Mouse (Mus musculus) heart, embryonic 16.5 days (tissue): ENCODE measurements around the gene Acyp2. TPM values are rescaled to one million over a fixed set of nuclear protein-coding genes. Genes with fewer than 3 reads are reported as not detected.

Source experiments
- ATAC-seq: fragments of 200-750 bp; cut with Nextera tagmentation; replicated peaks from 2 replicates; pipeline ENCODE4 v1.8.0; 2017; ENCODE audit warnings: moderate number of reproducible peaks; ENCODE audit not compliant: insufficient read depth, low FRiP score; ENCODE audit errors: extremely low read depth
- H3K27ac ChIP-seq: fragments of 300-500 bp; sonication (generic); 2 replicates; pipeline ENCODE4 v1.5.1; 2014; ENCODE audit warnings: mild to moderate bottlenecking, low read length, control low read depth, moderate library complexity
- H3K27me3 ChIP-seq: fragments of 300-500 bp; sonication (generic); 2 replicates; pipeline ENCODE4 v1.6.1; 2014; ENCODE audit warnings: low read length, mixed read lengths; ENCODE audit not compliant: control insufficient read depth, insufficient read depth
- H3K36me3 ChIP-seq: fragments of 300-500 bp; sonication (generic); 2 replicates; pipeline ENCODE4 v1.6.1; 2014; ENCODE audit not compliant: control insufficient read depth, insufficient read depth
- H3K4me1 ChIP-seq: fragments of 300-500 bp; sonication (generic); 2 replicates; pipeline ENCODE4 v1.6.1; 2014; ENCODE audit warnings: low read length, mixed read lengths; ENCODE audit not compliant: control insufficient read depth, insufficient read depth
- H3K4me2 ChIP-seq: fragments of 300-500 bp; sonication (generic); 2 replicates; pipeline ENCODE4 v1.6.1; 2014; ENCODE audit warnings: low read depth, mild to moderate bottlenecking, control low read depth, low read length
- H3K4me3 ChIP-seq: fragments of 300-500 bp; sonication (generic); 2 replicates; pipeline ENCODE4 v1.5.1; 2014; ENCODE audit warnings: mild to moderate bottlenecking, control low read depth, low read length
- H3K9ac ChIP-seq: fragments of 300-500 bp; sonication (generic); 2 replicates; pipeline ENCODE4 v1.6.1; 2014; ENCODE audit warnings: low read length, control low read depth
- H3K9me3 ChIP-seq: fragments of 300-500 bp; sonication (generic); replicated peaks from 2 replicates; pipeline ENCODE4 v1.6.1; 2016; ENCODE audit warnings: low read length; ENCODE audit not compliant: control insufficient read depth
- WGBS: fragments of 180-500 bp; shearing (Covaris S2); extraction: QIAGEN DNeasy Blood & Tissue Kit; methylation state at CpG from one replicate; pipeline ENCODE4 v1.1.7; 2014; 5-methylcytosine and 5-hydroxymethylcytosine counted together
- polyA plus RNA-seq: library from polyadenylated mRNA; unstranded; fragments of >200 nt; fragmentation: Nextera tagmentation; extraction: Ambion mirVana; gene quantifications from 2 replicates; pipeline ENCODE4 v1.2.1, GENCODE M21; 2015

Gene Acyp2
- polyA plus RNA-seq, 1 experiment from 2014 or later: 35.9 TPM

DNA sequence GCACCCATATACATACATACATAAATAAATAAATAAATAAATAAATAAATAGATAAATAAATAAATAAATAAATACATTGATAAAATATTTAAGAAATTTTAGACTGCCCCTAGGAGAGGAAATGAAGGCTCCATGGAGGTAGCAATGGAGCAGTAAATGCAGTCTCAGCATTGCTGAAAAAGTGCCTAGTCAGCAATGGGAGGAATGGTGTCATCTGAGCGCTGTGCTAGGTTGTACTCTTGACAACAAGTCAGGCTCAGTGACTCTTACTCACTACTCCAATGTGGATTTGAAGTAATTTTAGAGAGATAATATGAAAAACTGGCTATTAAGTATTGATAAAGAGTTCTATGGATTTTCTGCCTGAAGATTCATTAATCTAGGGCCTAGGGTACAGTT is 40.1 kb downstream of the Acyp2 start:
- H3K9me3 ChIP-seq: no peaks in the 10 kb centered on the region
- no peak overlapping the region for H3K4me3 ChIP-seq
- no peak overlapping the region for H3K27ac ChIP-seq
- no peaks in the 10 kb centered on the region for H3K36me3 ChIP-seq
- WGBS: 100% methylated on average over 1 of the region's 1 CpGs
- no peak overlapping the region for H3K9ac ChIP-seq
- no peak overlapping the region for H3K4me2 ChIP-seq
- no peaks in the 10 kb centered on the region for H3K27me3 ChIP-seq
- no peaks in the 10 kb centered on the region for H3K4me1 ChIP-seq
- no peak for ATAC-seq

DNA sequence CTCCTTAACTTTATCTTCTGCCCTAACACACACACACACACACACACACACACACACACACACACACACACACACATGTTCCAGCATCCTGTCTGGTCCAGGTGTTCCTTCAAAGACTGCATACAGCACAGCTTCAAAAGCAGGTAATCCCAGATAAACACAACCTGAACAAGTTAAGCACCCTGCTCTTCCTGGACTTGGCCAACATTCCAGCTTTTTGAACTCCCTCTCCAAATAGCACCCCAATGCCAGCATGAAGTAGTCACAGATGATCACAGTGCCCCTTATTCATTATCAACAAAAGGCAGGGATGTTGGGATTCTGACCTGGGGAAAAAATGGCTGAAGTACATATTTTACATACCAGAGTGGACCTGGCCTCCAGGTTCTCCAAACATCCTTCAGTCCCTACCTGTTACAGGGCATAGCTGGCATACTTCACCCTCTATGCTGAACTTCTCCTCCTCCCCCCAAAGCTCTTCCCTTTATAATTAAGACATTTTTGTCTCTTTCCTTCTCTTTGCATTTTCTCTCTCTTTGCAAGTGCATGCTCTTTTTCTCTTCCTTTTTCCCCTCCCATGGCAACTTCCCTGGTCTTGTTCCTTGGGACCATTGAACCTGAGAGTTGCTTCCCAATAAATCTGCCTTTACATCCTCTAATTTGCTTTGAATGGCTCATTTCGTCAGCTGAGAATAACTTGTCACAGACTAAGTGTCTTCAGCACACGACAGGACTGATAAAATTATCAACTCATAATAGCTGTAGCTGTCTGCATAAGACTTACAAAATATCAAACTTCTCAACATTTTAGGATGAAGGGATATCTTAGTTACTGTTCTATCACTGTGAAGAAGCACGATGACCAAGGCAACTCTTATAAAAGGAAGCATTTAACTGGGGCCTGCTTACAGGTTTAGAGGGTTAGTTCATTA is 41.5 kb downstream of the Acyp2 start:
- H3K27ac ChIP-seq: no peak overlapping the region
- no peak overlapping the region for H3K4me2 ChIP-seq
- ATAC-seq: no peak
- no peak overlapping the region for H3K9ac ChIP-seq
- H3K4me1 ChIP-seq: no peaks in the 10 kb centered on the region
- WGBS: 57% methylated on average over 3 of the region's 3 CpGs
- no peaks in the 10 kb centered on the region for H3K36me3 ChIP-seq
- H3K4me3 ChIP-seq: no peak overlapping the region
- H3K27me3 ChIP-seq: no peaks in the 10 kb centered on the region
- H3K9me3 ChIP-seq: no peaks in the 10 kb centered on the region

DNA sequence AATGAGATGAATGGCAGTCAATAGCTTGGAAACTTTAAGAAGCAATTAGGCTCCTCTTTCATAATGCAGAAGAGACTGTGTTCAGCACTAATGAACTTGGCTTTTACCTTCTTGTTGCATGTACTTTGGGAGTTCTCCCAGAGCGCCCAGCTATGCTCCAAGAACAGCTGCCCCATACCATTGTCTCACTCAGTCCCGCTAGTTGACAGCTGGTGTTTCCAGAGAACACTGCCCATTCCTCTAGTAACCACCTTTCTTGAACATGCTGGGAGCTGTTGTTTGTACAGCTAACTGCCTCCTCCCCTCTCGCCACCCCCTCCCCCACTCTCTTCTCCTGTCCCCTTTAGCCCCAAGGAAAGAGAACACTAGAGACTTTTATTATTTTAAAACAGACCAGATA is 52.1 kb downstream of the Acyp2 start:
- Histone ChIP-seq H3K36me3 (no peaks in the 10 kb centered on the region), H3K27ac (no peak overlapping the region), H3K4me3 (no peak overlapping the region), H3K4me2 (no peak overlapping the region), H3K9me3 (no peaks in the 10 kb centered on the region), H3K27me3 (no peaks in the 10 kb centered on the region), H3K4me1 (no peaks in the 10 kb centered on the region), H3K9ac (no peak overlapping the region)
- WGBS: 68% methylated on average over 3 of the region's 3 CpGs
- ATAC-seq: no peak

DNA sequence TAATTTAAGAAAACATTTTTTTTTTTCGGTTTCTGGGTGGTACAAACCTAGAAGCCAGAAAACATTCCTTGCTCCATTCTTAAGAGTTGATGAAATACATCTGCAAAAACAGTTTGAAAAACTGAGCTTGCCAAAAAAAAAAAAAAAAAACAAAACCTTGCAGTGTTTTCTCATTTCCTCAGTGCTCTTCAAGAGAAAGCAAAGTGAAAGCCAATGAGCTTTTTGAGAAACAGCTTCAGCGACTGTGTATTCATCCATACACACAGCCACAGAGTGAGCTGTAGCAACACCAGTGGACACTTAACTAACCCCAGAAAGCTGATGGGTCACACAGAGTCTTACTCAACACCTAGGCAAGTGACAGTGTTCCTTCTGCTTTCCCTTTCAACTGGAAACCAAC is 69.4 kb downstream of the Acyp2 start:
- 68% methylated on average over 2 of the region's 2 CpGs for WGBS
- Histone ChIP-seq H3K36me3 (no peaks in the 10 kb centered on the region), H3K4me1 (no peaks in the 10 kb centered on the region), H3K27ac (no peak overlapping the region), H3K4me2 (no peak overlapping the region), H3K4me3 (no peak overlapping the region), H3K27me3 (no peaks in the 10 kb centered on the region), H3K9ac (no peak overlapping the region), H3K9me3 (peaks cover 7% of the 10 kb centered on the region)
- ATAC-seq: no peak

DNA sequence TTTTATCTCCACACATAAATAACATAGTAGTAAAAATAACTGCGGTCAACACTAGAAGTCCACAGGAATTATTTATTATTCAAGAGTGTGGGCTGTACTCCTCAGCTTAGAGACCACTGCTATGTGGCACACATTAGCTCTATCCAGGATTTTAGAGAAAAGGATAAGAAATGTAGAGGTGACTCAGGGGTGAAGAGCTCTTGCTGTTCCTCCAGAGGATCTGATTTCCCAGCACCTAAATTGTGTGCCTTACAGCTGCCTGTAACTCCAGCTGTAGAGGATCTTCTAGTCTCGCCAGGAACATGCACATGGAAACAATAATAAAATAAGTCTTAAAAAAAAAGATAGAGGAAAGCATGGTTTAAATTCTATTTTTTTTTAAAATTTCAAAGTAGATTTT is 70.5 kb downstream of the Acyp2 start:
- no peak overlapping the region for H3K27ac ChIP-seq
- WGBS: 82% methylated on average over 2 of the region's 2 CpGs
- ATAC-seq: no peak
- no peak overlapping the region for H3K4me3 ChIP-seq
- H3K4me1 ChIP-seq: no peaks in the 10 kb centered on the region
- peaks cover 7% of the 10 kb centered on the region for H3K9me3 ChIP-seq
- no peaks in the 10 kb centered on the region for H3K27me3 ChIP-seq
- H3K9ac ChIP-seq: no peak overlapping the region
- H3K4me2 ChIP-seq: no peak overlapping the region
- H3K36me3 ChIP-seq: no peaks in the 10 kb centered on the region

DNA sequence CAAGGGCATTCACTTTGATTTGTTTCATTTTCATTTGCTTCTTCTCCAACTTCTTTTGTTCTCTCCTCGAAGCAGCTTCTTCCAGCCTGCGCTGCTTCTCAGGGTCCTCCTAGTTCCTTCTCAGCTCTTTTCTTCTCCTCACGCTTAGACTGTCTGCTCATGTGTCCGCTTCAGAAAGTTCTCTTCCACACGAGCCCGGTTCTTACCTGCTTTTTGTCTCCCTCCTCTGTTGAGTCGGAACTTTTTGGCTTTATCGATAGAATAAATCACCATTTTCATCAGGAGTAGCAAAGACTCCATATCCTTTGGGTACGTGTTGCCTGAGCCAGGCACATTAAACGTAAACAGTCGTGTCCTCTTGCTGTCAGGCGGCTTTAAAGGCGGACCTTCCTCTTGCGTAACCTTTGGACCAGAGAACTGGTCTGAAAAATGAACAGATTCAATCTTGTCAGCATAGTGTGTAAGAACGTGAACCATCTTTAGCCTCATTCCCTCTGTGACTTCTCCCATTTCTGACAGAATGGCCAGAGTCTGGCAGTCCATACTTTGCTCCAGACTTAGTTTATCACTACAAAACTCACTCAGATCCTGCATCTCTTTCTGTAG is 76.5 kb downstream of the Acyp2 start:
- WGBS: 79% methylated on average over 15 of the region's 15 CpGs
- Histone ChIP-seq H3K9ac (no peak overlapping the region), H3K4me3 (no peak overlapping the region), H3K27me3 (no peaks in the 10 kb centered on the region), H3K36me3 (no peaks in the 10 kb centered on the region), H3K4me2 (no peak overlapping the region), H3K27ac (no peak overlapping the region), H3K9me3 (no peaks in the 10 kb centered on the region), H3K4me1 (no peaks in the 10 kb centered on the region)
- no peak for ATAC-seq

DNA sequence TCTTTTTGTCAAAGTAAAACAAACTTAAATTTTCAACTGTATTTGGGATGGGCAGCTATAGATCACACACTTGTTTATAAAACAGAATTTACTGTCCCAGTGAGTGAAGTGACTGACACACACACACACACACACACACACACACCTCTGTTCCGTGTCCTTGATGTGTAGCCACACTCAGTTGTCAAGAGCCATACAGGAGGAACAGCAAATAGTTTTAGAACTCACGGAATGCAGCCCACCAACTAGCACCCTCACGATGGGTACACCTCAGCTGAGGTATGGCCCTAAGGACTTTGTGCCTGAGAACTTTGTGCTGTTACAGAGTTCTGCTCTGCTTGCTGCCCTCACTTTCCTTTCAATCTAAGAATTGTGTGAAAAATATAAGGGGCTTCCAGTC is 78.8 kb downstream of the Acyp2 start:
- ATAC-seq: no peak
- 80% methylated on average over 3 of the region's 3 CpGs for WGBS
- H3K9me3 ChIP-seq: no peaks in the 10 kb centered on the region

DNA sequence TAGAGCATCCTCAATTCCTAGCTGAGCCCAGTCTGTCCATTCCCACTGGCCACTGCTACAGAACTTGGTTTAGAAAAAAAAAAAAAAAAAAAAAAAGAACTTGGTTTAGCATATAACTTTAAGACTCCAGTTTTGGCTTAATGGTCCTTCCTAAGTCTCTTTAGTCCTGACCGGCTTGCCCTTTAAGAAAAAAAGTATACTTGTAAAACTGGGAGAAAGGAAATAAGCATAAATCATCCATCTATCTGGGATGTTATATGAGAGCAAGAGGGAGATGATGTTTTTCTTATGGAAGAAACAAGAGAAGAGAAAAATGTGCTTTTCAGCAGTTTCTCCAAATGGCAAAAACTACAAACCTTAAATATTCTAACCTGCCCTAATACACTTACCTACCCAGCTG is 89.2 kb downstream of the Acyp2 start:
- WGBS: 81% methylated on average over 1 of the region's 1 CpGs
- Histone ChIP-seq H3K36me3 (no peaks in the 10 kb centered on the region), H3K4me3 (no peak overlapping the region), H3K27ac (no peak overlapping the region), H3K9me3 (no peaks in the 10 kb centered on the region), H3K9ac (no peak overlapping the region), H3K27me3 (no peaks in the 10 kb centered on the region), H3K4me2 (no peak overlapping the region), H3K4me1 (no peaks in the 10 kb centered on the region)
- no peak for ATAC-seq

More for the DNA sequence above, 78.8 kb downstream of the Acyp2 start:
- no peak overlapping the region for H3K4me2 ChIP-seq
- no peaks in the 10 kb centered on the region for H3K27me3 ChIP-seq
- no peak overlapping the region for H3K27ac ChIP-seq
- no peaks in the 10 kb centered on the region for H3K36me3 ChIP-seq
- H3K4me3 ChIP-seq: no peak overlapping the region
- H3K4me1 ChIP-seq: no peaks in the 10 kb centered on the region
- no peak overlapping the region for H3K9ac ChIP-seq

DNA sequence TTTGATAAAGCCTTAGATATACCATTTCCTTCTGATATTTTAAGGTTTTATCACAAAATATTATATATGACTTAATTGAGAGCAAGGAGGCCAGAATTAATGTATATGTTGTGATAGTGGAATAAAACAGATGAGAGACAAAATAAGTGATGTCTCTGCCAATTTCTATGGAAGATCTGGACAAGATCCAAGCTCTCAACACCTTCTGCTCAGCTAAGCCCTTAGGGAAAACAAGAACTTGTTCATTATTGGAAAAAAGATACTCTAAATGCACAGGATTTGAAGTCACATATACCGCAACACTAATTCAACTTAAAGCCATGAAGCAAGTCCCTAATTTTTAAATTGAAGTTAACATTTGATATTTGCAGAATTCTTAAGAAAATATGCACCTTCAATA is 96.0 kb downstream of the Acyp2 start:
- Histone ChIP-seq H3K27ac (no peak overlapping the region), H3K4me3 (no peak overlapping the region), H3K36me3 (no peaks in the 10 kb centered on the region), H3K4me1 (peaks cover 3% of the 10 kb centered on the region; the same call in 1 of the 2 replicates), H3K9ac (no peak overlapping the region), H3K4me2 (no peak overlapping the region), H3K27me3 (no peaks in the 10 kb centered on the region), H3K9me3 (no peaks in the 10 kb centered on the region)
- 89% methylated on average over 1 of the region's 1 CpGs for WGBS
- no peak for ATAC-seq
